Mouse (Mus musculus) frontal cortex, postnatal 10 days (tissue): Measurements from ENCODE around the gene Numb.
A peak's percentile ranks its signal among the peaks of the same experiment; 100 is the strongest.
"Not testable (repeated sequence)": the region's sequence is repeated elsewhere in the genome, so short reads cannot be mapped to it uniquely, and the experiment has no call there.

Experiments
- DNase-seq, 2 experiments: peaks; one replicate each; pipeline ENCODE4 v3.0.0; 2022; ENCODE audit warnings: low spot score in 2 of 2, mixed read lengths in 1 of 2

Gene Numb

GRCm38 (mm10) chr12:83922724-83923485 is 1.2 kb upstream of the Numb start:
- DNase-seq: no peak

- DNase-seq: peak in 1 of 2 experiments; percentile 48
These were observed 853 bp downstream of the Numb start for GRCm38 (mm10) chr12:83920721-83921441.

GRCm38 (mm10) chr12:83916884-83917283 is 4.8 kb downstream of the Numb start:
- no peak for DNase-seq

- DNase-seq: no peak
These were observed 6.9 kb downstream of the Numb start for GRCm38 (mm10) chr12:83914797-83915196.

- DNase-seq: no peak
These were observed 7.5 kb downstream of the Numb start for GRCm38 (mm10) chr12:83914202-83914740.

- no peak for DNase-seq
These were observed 11.3 kb downstream of the Numb start for GRCm38 (mm10) chr12:83910451-83910850.

- DNase-seq: no peak
These were observed 28.8 kb downstream of the Numb start for GRCm38 (mm10) chr12:83892926-83893325.

- no peak for DNase-seq
These were observed 30.5 kb downstream of the Numb start for GRCm38 (mm10) chr12:83891278-83891677.

GRCm38 (mm10) chr12:83889128-83889527 is 32.6 kb downstream of the Numb start:
- no peak for DNase-seq

- DNase-seq: no peak
These were observed 36.0 kb downstream of the Numb start for GRCm38 (mm10) chr12:83885516-83886285.

GRCm38 (mm10) chr12:83885065-83885464 is 36.7 kb downstream of the Numb start:
- not testable (repeated sequence) for DNase-seq

GRCm38 (mm10) chr12:83882503-83882902 is 39.2 kb downstream of the Numb start:
- peak in 1 of 2 experiments; percentile 16 for DNase-seq

GRCm38 (mm10) chr12:83882088-83882487 is 39.6 kb downstream of the Numb start:
- DNase-seq: no peak

GRCm38 (mm10) chr12:83880913-83881312 is 40.8 kb downstream of the Numb start:
- DNase-seq: no peak

- DNase-seq: no peak
These were observed 46.6 kb downstream of the Numb start for GRCm38 (mm10) chr12:83875097-83875496.

GRCm38 (mm10) chr12:83874597-83874996 is 47.1 kb downstream of the Numb start:
- peak in 1 of 2 experiments; percentile 38 for DNase-seq

- no peak for DNase-seq
These were observed 57.2 kb downstream of the Numb start for GRCm38 (mm10) chr12:83864501-83864900.

GRCm38 (mm10) chr12:83861880-83862279 is 59.9 kb downstream of the Numb start:
- no peak for DNase-seq

- no peak for DNase-seq
These were observed 61.0 kb downstream of the Numb start for GRCm38 (mm10) chr12:83860688-83861087.

GRCm38 (mm10) chr12:83858052-83858451 is 63.7 kb downstream of the Numb start:
- no peak for DNase-seq

GRCm38 (mm10) chr12:83855211-83855610 is 66.5 kb downstream of the Numb start:
- no peak for DNase-seq

GRCm38 (mm10) chr12:83854281-83854680 is 67.5 kb downstream of the Numb start:
- DNase-seq: no peak
